Mouse (Mus musculus) A20 (cell line): ENCODE data around the gene Pgrmc1.
"Not testable (repeated sequence)": the region's sequence is repeated elsewhere in the genome, so short reads cannot be mapped to it uniquely, and the experiment has no call there.

ENCODE experiments used
- DNase-seq: peaks from one replicate; pipeline ENCODE4 v3.0.0-alpha.2; 2011; ENCODE audit warnings: low read depth, low spot score

Gene Pgrmc1

DNA sequence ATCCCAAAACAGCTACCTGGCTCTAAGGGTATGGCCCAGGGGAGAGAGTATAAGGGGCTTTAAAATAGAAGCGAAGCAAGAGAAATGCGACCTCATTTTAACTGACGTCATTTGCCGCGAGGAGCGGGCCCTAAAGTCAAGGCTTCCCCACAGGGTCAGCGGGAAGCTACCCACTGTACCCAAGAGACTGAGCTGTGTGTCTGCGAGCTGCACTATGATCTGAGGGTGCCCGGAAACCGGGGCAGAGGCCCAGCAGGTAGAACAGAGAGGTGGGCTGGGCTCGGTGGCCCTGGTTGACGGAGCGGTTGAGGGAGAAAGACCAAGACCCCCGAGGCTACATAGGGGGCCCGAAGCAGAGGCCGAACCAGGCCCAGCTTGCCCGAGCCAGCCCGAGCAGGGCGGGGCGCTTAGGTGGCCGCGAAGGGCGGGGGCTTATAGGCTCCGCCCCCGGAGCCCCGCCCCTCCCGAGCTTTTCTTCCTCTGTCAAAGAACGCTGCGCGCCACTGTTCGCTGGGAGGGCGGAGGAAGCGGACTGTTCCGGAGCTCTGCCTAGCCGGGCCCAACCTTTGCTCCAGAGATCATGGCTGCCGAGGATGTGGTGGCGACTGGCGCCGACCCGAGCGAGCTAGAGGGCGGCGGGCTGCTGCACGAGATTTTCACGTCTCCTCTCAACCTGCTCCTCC is at the start of gene Pgrmc1:
Gene Pgrmc1 (plus strand): TSS at position 500 of the 683 bp plus-strand sequence.
- peak; percentile 85 for DNase-seq

DNA sequence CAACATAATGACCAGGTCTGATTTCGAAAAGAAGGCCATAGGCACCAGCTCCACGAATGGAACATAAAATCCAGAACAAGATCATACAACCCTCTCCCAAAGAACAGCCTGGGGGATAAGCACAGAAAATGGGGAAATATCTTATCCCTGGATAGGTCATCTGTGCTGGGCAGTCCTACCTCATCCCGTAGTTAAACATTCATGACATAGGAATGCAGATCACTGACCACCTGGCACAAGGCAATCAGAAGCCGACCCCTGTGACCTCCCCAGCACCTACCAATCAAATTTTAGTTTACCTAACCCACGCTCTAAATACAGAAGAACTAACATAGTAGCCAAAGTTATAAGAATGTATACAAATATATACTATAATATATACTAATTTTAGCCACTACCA is 49.2 kb upstream of the Pgrmc1 start:
- no peak for DNase-seq

DNA sequence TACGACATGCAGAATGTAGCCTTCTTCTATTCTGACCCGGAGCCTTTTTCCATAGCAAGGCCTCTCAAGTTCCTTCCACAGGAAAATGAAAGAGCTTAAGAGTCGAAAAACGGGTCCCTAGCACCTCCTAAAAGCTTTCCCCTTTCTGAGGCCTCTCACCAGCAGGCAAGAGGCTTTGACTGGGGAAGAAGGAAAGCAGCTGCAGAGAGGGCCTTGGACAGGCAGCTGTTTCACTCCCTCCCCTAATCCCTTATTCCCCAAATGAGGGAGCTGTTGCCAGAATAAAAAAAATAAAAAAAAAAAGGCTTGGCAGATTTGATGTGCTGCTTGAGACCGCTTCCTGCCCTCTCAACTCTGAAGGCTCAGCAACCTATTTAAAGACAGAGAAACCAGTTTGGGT is 47.1 kb upstream of the Pgrmc1 start:
- peak; percentile 16 for DNase-seq

DNA sequence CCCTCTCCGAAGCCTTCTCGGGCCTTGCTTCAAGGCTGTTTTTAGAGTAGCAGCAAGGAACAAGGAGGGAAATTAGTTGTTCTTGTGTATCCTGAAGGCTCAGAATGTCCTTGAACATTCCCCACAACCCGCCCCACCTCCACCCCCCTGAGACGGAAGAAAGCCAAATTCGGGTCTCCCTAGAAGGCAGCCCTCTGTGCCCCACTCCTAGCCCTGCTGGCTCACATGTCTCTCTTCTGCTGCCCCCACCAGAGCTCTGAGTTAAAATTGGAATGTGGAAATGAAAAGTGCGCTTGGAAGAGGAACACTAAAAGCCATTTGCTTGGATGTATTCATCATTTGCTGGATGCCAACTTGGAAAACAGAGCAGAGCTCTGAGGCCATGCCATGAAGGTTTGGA is 46.7 kb upstream of the Pgrmc1 start:
- DNase-seq: no peak

DNA sequence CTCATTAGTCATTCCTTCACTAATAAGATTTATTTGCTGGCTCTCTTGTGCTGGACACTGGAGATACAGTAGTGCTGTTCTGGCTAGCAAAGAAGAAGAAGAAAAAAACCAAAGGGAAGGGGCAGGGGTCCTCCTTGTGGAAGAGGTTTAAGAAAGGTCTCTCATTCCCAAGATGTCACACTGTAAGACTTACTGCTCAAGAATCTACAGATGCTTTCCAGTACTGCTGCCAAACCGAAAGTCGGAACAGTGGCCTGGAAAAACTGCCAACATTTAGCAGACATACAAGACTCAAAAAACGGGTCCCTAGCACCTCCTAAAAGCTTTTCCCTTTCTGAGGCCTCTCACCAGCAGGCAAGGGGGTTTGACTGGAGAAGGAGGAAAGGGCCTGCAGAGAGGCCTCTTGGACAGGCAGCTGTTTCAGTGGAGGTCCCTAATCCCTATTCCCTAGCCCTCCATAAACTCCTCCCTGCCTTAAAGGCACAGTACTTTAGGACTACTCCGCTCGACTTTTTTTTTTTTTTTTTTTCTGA is 45.9 kb upstream of the Pgrmc1 start:
- peak; percentile 10 for DNase-seq

DNA sequence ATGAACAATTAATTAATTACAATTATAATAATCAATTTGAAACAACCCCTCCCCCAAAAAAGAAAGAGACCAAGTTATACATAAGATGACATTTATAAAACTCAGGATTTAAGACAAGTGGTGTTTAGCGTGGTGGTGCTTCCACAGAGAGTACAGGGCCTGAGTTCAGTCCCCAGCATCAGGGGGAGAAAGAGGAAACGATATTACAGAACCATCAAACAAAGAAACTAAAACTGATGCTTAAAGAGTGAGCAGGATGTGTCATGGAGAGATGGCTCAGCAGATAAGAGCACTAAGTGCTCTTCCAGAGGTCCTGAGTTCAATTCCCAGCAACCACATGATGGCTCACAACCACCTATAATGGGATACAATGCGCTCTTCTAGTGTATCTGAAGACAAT is 45.3 kb upstream of the Pgrmc1 start:
- DNase-seq: peak; percentile 7

DNA sequence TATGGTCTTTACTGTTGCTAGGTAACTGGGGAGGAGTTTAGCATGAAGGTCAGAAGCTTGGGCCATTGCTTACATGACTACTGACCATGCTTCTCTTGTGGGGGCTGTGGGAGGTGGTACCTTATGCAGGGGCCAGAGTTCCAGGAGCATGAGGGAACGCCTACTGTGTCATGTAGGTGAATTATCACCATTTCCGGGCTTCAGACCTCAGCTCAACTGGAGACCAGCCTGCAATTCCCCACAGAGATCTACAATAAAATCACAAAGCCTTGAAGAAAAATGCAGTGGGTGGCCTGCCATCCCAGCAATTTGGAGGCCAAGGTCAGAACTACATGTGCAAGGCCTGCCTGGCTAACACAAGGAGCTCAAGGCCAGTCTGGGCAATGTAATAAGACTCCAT is 42.8 kb upstream of the Pgrmc1 start:
- not testable (repeated sequence) for DNase-seq

DNA sequence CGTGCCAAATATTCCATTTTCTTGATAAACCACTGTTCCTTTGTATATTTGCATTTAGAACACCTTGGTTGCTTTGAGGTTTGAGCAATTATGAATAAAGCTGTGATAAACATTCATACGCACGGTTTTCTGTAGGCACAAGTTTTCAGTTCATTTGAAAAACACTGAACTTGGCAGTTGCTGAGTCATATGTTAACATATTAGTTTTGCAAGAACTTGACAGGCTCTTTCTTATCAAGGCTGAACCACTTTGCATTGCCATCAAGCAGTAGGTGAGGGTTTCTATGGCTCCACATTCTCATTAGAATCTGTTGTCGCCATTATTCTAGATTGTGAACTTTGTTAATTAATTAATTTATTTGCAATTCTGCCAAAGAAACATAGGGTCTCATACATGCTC is 37.8 kb upstream of the Pgrmc1 start:
- no peak for DNase-seq

DNA sequence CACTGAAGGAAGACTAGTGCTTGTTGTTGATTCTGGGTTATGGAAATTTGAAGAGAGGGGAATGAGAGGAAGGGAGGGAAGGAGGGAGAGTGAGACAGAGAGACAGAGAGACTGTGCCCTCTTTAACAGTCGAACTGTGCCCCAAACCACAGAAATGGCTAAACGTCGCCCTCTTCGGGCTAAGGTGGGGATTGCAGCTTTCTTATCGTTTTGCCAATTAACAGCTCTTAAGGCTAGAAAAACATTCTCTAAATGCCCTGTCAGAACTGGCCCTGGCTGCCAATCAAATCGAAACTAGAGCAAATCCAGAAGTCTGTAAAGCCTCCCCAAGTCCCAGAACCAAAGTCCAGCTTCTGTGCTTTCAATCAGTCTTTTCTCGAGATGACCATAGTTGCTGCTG is 36.4 kb upstream of the Pgrmc1 start:
- peak; percentile 61 for DNase-seq

DNA sequence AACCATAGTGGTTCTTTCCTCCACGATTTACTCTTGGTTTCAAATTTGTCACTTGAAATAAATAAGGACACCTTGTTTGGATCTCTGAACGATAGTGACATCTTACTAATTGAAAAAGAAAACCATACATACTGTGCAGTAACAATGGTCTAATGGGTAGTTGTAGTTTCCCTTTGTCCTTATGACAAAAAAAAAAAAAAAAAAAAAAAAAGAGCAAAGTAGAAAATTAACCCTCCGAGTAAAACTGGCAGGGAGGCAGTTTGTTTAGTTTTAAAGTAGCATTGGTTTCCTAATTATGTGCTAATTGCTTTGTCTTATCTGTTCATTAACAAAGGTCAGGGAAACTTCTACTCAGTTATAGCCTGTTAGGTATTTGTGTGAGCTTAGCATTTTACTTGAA is 35.9 kb upstream of the Pgrmc1 start:
- no peak for DNase-seq

DNA sequence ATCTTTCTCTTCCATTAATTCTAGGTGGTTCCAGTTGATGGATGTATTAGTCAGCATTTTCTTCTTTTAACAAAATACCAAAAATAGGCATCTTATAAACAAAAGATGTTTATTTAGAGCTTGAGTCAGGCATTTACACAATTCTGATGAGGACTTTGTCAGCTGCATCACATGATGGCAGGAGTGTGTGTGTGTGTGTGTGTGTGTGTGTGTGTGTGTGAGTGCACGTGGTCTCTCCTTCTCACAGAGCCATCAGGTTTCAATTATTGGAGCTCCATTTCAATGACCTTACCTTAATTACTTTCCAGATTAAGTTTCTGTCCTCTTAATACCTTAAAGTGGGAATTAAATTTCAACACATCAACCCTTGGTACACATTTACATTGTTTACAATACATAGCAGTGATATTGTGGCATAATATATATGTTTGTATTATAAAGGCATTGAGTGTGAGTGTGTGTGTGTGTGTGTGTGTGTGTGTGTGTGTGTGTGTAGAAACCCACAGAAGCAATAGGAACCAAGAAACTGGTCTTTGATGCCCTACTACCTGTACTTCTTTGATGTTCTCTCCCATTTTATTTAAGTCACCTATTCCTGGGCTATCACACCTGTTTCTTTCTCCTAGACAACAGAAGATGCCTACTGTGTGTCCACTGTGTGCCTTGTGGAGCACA is 11.2 kb upstream of the Pgrmc1 start:
- no peak for DNase-seq

DNA sequence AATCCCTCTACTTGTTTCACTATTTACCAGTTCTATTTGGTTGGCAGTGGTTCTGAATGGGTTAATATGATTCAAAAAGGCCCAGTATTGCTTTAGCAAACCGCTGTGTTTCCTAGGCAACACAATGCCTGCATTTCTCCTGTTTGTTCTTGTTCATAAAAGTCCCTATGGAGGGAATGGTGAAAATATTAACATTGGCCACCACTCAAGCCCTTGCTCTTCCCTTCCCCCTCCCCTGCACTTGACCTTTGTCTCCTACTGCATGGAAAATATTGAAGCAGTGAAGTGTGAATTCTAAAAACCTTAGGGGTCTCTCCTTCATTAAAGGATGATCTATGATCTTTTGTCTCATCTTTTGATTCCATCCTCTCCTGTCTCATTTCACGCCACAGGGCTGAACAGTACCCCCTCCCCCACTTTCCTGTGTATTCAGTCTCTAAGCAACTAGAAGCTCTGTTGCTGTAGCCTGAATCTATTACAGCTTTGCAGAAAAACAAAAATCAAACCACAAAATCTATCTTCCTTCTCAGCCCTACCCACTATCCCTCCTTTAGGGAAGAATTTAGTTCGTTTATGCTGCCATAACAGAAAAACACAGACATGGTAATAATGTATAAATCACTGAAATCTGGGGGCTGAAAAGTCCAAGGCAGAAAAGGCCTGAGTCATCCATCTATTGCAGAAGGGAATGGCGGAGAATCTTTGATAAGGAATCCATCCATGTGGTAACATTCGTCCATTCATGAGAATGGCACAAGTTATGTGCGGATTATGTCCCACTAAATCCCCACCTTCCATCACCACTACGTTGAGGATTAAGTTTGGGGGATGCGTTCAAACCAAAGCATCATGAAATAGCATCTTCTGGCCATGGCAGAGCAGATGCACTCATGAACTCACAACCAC is 10.4 kb upstream of the Pgrmc1 start:
- no peak for DNase-seq

DNA sequence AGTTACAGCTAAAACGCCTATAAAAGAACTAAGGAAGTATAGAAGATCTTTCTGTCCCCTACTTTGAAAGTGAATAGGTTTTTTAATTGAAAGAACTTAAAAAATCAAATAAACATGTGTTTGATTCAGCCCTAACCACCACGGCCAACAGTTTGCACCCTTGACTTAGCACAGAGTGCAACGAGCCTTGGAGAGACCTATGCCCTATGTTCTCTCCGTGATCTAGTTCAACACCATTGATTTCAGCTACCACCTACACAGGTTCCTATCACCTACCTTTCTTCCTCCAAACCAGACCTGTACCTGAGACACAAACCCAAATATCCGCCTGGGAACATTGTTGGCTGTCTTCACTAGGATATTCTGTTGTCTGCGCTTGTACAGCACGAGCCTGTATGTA is 7.7 kb upstream of the Pgrmc1 start:
- no peak for DNase-seq

DNA sequence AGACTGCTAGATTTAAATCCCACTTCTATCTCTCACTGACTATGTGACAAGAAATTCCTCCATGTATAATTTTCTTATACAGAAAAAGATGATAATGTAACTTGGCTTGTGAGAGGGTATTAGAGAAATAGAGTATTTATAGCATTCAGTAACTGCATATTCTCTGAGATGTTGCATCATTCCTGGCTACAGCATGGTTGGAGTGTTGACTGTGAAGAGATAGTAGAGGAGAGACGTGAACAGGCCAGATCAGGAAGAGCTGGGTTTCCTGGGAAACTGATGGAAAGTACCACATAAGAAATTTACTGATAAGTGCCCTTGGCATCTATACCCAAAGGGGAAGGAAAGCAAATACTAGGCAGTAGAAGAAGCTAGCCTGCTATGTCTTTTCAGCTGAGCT is 6.9 kb upstream of the Pgrmc1 start:
- no peak for DNase-seq

DNA sequence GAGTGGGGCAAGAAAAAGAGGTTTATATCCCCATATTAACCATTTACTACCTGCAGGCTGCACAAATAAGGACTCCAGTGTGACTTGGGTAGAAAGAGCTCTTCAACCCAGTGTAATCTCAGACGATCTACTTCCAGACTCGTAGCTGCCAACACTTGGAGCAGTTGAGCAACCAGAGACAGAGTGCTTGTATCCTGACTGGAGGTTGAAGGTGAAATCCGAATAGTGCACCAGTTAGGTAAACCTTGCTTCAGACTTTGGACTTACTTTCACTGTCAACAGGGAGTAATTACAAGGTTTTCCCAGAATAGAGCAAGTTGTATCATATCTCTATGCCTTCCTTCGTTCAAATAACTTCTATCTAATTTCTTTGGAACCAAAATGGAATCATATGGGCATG is 6.5 kb upstream of the Pgrmc1 start:
- DNase-seq: no peak

DNA sequence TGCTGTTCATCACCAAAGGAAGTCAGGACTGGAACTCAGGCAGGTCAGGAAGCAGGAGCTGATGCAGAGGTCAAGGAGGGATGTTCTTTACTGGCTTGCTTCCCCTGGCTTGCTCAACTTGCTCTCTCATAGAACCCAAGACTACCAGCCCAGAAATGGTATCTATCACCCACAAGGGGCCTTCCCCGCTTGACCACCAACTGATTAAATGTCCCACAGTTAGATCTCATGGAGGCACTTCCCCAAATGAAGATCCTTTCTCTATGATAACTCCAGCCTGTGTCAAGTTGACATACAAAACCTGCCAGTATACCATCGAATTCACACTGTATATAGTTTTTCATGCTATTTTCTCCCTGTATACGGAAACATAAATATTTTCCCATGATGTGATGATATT is 2.8 kb upstream of the Pgrmc1 start:
- DNase-seq: no peak

DNA sequence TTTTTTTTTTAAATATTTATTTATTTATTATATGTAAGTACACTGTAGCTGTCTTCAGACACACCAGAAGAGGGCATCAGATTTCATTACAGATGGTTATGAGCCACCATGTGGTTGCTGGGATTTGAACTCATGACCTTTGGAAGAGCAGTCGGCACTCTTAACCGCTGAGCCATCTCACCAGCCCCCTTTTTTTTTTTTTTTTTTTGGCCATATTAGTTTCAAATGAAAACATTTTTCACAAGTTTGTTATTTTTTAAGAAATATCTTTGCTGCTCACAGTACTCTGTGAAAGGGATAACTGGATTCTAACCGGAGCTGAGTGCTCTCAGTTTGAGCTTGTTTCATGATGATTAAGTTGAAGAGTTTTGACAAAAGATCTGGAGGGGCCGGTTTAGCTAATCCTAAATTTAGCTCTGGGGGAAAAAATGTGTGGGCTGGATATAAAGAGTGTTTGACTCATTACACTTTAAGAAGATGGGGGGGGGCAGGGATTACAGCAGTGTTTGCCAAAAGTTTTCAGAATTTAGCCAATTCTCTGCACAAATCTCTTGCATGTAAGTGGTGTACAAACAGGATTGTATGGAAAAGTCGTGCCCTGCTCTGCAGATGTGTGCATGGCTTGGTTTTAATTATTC is 1.4 kb upstream of the Pgrmc1 start:
- DNase-seq: not testable (repeated sequence)

DNA sequence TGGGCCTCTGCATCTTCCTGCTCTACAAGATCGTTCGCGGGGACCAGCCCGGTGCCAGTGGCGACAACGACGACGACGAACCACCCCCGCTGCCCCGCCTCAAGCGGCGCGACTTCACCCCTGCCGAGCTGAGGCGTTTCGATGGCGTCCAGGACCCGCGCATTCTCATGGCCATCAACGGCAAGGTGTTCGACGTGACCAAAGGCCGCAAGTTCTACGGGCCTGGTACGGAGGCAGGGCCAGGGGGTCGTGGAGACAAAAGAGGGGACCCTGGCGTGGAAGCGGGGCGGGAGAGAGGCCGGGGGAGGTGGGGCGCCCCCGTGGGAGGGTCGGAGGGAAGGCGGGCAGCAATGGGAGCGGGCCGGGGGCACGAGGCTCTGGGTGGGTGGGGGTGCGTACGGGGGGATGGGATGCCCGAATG is 394 bp downstream of the Pgrmc1 start:
- no peak for DNase-seq

DNA sequence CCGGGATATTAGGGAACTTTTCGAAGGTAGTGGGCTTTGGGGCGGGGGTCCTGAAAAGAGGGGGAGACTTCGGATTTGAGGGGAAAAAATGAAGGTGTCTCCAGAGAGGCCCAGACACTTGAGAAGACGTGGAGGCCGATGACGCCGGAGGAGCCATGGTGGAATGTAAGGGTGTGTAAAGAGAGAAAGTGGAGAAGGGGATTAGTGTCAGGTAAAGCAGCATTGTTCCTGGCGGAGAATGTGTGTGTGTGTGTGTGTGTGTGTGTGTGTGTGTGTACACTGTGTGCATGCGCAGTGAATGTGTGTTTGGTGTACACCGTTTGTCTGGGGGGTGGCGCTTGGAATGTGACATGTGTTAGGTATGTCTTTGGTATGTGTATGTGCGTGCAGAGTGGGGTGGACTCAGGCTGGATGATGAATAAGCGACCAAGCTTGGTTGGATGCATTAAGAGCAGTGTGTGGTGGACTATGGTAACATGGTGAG is 897 bp downstream of the Pgrmc1 start:
- peak; percentile 32 for DNase-seq

DNA sequence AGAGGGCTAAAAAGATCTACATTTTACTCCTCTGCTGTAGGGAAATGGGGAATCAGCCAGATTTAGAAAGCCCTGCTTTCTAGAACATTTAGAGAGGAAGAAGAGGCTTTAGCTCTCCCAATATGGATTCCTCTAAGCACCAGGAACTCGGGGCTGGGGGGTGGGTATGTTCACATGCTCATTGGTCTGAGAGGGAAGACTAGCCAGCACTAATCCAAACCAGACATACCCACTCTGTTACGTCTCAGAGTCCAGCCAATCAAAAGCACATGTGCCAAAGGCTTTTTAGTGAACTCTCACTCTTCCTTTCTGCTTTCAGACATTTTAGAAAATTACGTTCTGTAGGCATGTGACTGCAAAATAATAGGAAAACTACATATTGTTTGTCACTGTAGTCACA is 1.6 kb downstream of the Pgrmc1 start:
- DNase-seq: no peak

DNA sequence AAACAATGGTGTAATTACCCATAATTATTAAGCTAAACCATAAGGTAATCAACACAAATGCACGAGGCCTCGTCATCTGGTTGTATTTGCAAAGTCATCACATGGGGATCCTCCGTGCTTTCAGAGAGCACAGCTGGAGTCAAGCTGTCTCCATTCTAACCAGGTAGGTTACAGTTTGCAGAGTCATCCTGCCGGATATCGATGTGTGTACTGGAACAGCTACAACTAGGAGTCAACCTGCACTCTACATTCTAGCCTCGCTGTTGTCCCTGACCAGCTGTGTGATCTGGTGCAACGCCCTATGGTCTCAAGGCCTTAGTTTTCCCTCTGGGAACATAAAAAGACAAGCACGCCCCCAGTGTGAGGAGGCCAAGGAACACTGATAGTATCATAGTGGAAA is 2.1 kb downstream of the Pgrmc1 start:
- DNase-seq: no peak

DNA sequence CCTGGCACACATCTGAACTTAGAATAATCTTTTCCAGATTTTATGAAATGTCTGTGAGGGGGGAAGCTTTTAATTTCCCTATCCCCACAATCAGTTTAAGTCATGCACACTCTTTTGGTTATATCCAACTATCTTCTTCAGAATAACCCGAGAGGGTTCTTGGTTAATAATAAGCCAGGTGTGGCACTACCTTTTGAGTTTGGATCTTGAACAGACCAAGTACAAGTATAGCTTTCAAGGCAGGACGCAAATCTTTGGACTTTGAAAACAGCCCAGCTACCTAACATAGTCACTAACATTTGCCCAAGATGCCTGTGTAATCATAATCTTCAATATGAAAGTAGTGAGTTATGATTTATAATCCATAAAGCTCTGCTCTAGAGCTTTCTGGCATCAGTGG is 4.9 kb downstream of the Pgrmc1 start:
- DNase-seq: no peak
